Mouse (Mus musculus): ENCODE results near the gene Mnat1.

- TF ChIP-seq USF1 (IDR thresholded peaks at IDR 0.05; ENCODE audit: low read depth), result no peak
- TF ChIP-seq CTCF (IDR thresholded peaks at IDR 0.05; ENCODE audit: control insufficient read depth, insufficient read depth, insufficient read length), result no peak
- no peak for TF ChIP-seq MYOD1 (IDR thresholded peaks at IDR 0.05; ENCODE audit: control insufficient read depth, insufficient read length, low read depth)
Measured at GRCm38 (mm10) chr12:73215773-73216172, 92.3 kb downstream of the Mnat1 start.

Measured in C2C12 (cell line).